Mouse (Mus musculus) A20 (cell line): Measurements from ENCODE around the gene Bcl2a1d.
"Not testable (repeated sequence)": the region's sequence is repeated elsewhere in the genome, so short reads cannot be mapped to it uniquely, and the experiment has no call there.

Source experiments
- DNase-seq: peaks from one replicate; pipeline ENCODE4 v3.0.0-alpha.2; 2011; ENCODE audit warnings: low read depth, low spot score

The Bcl2a1d gene

GRCm38 (mm10) chr9:88698746-88699145 is 33.0 kb downstream of the Bcl2a1d start:
- not testable (repeated sequence) for DNase-seq

- DNase-seq: not testable (repeated sequence)
Measured at GRCm38 (mm10) chr9:88691307-88691706, 40.4 kb downstream of the Bcl2a1d start.

- not testable (repeated sequence) for DNase-seq
Measured at GRCm38 (mm10) chr9:88689451-88689850, 42.3 kb downstream of the Bcl2a1d start.

GRCm38 (mm10) chr9:88686719-88687118 is 45.0 kb downstream of the Bcl2a1d start:
- not testable (repeated sequence) for DNase-seq
